Mouse (Mus musculus) liver, postnatal 0 days (tissue): Measurements from ENCODE around the gene Nubpl. TPM values are rescaled to one million over a fixed set of nuclear protein-coding genes. Genes with fewer than 3 reads are reported as not detected.

ENCODE experiments used
- ATAC-seq: fragments of 200-750 bp; cut with Nextera tagmentation; 2 replicates; pipeline ENCODE4 v1.8.0; 2017; ENCODE audit warnings: mild to moderate bottlenecking, moderate library complexity
- DNase-seq: peaks from one replicate; pipeline ENCODE4 v3.0.0-alpha.2; 2016
- H3K27ac ChIP-seq: fragments of 300-500 bp; sonication (generic); 2 replicates; pipeline ENCODE4 v1.5.1; 2014; ENCODE audit warnings: antibody characterized with exemption, moderate library complexity, mild to moderate bottlenecking, low read depth
- H3K27me3 ChIP-seq: fragments of 300-500 bp; sonication (generic); 2 replicates; pipeline ENCODE4 v1.6.1; 2014; ENCODE audit warnings: low read length, control low read depth, mixed read lengths; ENCODE audit not compliant: insufficient read depth
- H3K36me3 ChIP-seq: fragments of 300-500 bp; sonication (generic); replicated peaks from 2 replicates; pipeline ENCODE4 v1.6.1; 2014; ENCODE audit warnings: mild to moderate bottlenecking, control low read depth, low read length, moderate library complexity, mixed read lengths; ENCODE audit not compliant: insufficient read depth
- H3K4me1 ChIP-seq: fragments of 300-500 bp; sonication (generic); 2 replicates; pipeline ENCODE4 v1.6.1; 2014; ENCODE audit warnings: antibody characterized with exemption, mild to moderate bottlenecking, control low read depth; ENCODE audit not compliant: insufficient read depth
- H3K4me2 ChIP-seq: fragments of 300-500 bp; sonication (generic); 2 replicates; pipeline ENCODE4 v1.6.1; 2014; ENCODE audit warnings: low read depth, mild to moderate bottlenecking, low read length, moderate library complexity, mixed read lengths
- H3K4me3 ChIP-seq: fragments of 300-500 bp; sonication (generic); 2 replicates; pipeline ENCODE4 v1.5.1; 2014; ENCODE audit warnings: low read depth, low read length
- H3K9ac ChIP-seq: fragments of 300-500 bp; sonication (generic); replicated peaks from 2 replicates; pipeline ENCODE4 v1.6.1; 2014; ENCODE audit warnings: mild to moderate bottlenecking, moderate library complexity
- H3K9me3 ChIP-seq: fragments of 300-500 bp; sonication (generic); 2 replicates; pipeline ENCODE4 v1.6.1; 2016; ENCODE audit warnings: mild to moderate bottlenecking, control low read depth, low read length, mixed read lengths
- CTCF ChIP-seq: sonication (generic); IDR thresholded peaks from 2 replicates; pipeline ENCODE4 v1.5.1; 2016; ENCODE audit warnings: antibody characterized with exemption, low read depth
- EP300 ChIP-seq: IDR thresholded peaks from 2 replicates; pipeline ENCODE4 v1.6.1; 2016; ENCODE audit warnings: antibody characterized with exemption, low read depth, mild to moderate bottlenecking
- WGBS: fragments of 180-500 bp; shearing (Covaris S2); extraction: QIAGEN DNeasy Blood & Tissue Kit; methylation state at CpG from one replicate; pipeline ENCODE4 v1.1.7; 2014; ENCODE audit not compliant: insufficient replicate concordance; 5-methylcytosine and 5-hydroxymethylcytosine counted together
- polyA plus RNA-seq: library from polyadenylated mRNA; unstranded; fragments of >200 nt; fragmentation: Nextera tagmentation; extraction: Ambion mirVana; gene quantifications from 2 replicates; pipeline ENCODE4 v1.2.1, GENCODE M21; 2015

Gene Nubpl
- polyA plus RNA-seq, 1 experiment from 2014 or later: 6.9 TPM

DNA sequence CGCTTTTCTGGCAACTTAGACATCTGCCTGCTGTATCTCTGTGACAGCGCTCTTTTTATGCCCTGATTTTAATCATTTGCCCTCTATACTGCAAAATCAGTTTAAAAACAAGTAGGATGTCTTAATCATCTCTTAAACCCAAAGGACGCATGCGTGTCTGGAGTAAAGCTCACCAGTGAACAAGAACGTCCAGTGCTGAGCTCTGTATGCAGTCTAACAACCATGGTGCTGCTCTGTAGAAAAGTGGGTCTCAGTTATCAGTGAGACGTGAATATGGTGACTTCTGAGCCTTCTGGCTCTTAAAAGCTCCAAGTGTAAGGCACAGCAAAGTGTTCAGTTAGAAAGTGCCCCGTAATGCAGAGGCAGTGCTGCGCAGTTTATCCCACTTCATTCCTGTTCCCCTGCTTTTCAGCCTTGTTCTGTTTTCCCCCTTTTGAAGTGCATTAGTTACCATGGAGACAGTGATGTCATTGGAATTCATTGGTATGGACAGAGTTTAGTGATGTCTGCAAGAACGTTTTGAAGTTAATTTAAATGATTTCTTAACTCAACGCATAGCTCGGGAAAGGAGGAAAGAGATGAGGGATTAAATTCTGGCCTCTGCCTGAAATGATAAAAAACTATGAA lies 191.5 kb downstream of the Nubpl start:
- 70% methylated on average over 11 of the region's 11 CpGs for WGBS
- H3K9ac ChIP-seq: no peak overlapping the region
- H3K27ac ChIP-seq: no peak overlapping the region
- ATAC-seq: no peak
- no peaks in the 10 kb centered on the region for H3K27me3 ChIP-seq
- no peaks in the 10 kb centered on the region for H3K9me3 ChIP-seq
- TF ChIP-seq CTCF: no peak
- no peak for TF ChIP-seq EP300
- DNase-seq: no peak
- no peak overlapping the region for H3K4me3 ChIP-seq
- no peaks in the 10 kb centered on the region for H3K36me3 ChIP-seq
- H3K4me2 ChIP-seq: no peak overlapping the region
- H3K4me1 ChIP-seq: no peaks in the 10 kb centered on the region

DNA sequence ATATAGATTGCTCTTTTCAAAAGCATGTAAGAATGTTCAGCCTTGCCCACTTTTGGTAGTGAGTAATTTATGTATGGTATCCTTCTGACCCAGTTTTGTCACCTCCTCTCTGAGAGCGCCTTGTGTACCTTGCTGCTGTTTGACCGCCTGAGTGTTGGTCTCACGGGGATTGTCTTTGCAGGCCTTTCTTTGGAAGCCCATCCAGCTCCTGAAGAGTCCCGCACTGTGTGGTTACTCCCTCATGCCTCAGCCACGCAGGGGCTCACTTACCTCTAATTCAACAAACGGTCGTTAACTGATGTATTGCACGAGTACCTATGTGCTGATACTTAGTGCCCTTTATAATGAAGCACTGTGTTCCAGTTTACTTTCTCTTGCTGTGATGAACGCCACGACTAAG lies 192.1 kb downstream of the Nubpl start:
- Histone ChIP-seq H3K9ac (no peak overlapping the region), H3K9me3 (no peaks in the 10 kb centered on the region), H3K4me3 (no peak overlapping the region), H3K36me3 (no peaks in the 10 kb centered on the region), H3K27ac (no peak overlapping the region), H3K27me3 (no peaks in the 10 kb centered on the region), H3K4me2 (no peak overlapping the region), H3K4me1 (no peaks in the 10 kb centered on the region)
- 79% methylated on average over 10 of the region's 10 CpGs for WGBS
- ATAC-seq: no peak
- no peak for DNase-seq
- TF ChIP-seq EP300: no peak
- no peak for TF ChIP-seq CTCF

DNA sequence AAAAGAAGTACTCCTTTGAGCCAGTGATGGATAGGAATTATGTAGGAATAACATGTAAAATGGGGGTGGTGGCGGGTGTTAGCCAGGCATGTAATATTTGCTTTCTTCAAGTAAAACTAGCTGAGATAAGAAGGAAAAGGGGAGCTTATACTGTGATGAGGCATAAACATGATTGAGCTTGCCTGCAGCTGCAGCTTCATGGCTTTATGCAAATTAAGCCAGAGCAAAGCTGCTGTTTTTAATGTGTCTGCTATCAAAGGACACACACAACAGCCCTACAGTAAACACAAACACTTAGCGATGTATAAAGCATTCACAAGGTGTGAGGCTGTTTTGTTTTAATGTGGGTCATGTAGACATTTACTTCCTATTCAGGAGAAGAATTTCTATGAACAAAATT lies 196.4 kb downstream of the Nubpl start:
- H3K27ac ChIP-seq: no peak overlapping the region
- no peaks in the 10 kb centered on the region for H3K9me3 ChIP-seq
- ATAC-seq (no peak), DNase-seq (no peak)
- no peak overlapping the region for H3K9ac ChIP-seq
- no peak overlapping the region for H3K4me2 ChIP-seq
- WGBS: 91% methylated on average over 2 of the region's 2 CpGs
- no peaks in the 10 kb centered on the region for H3K36me3 ChIP-seq
- no peaks in the 10 kb centered on the region for H3K4me1 ChIP-seq
- TF ChIP-seq EP300: no peak
- no peak for TF ChIP-seq CTCF
- H3K27me3 ChIP-seq: no peaks in the 10 kb centered on the region
- no peak overlapping the region for H3K4me3 ChIP-seq

DNA sequence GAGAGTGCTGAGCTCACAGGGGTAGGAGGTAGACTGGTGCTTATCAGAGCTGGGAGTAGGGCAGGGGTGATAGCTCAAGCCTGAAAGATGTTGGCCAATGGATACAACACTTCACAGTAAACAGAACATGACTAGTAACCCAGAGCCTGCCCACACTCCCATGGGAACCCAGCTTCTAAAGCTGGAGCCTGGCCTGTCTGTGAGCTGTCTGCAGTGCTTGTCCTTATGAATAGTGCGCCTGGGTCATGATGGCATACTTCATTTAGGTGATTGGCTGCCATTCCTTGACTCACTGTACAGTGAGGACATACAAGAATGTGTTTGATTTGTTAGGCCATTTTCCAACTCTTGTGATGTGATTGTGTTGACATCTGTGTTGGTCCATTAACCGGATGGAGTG lies 200.5 kb downstream of the Nubpl start:
- no peak overlapping the region for H3K4me2 ChIP-seq
- H3K9ac ChIP-seq: no peak overlapping the region
- H3K27ac ChIP-seq: no peak overlapping the region
- TF ChIP-seq EP300: no peak
- TF ChIP-seq CTCF: no peak
- no peaks in the 10 kb centered on the region for H3K27me3 ChIP-seq
- WGBS: 80% methylated on average over 2 of the region's 2 CpGs
- H3K4me3 ChIP-seq: no peak overlapping the region
- no peaks in the 10 kb centered on the region for H3K36me3 ChIP-seq
- DNase-seq: no peak
- H3K4me1 ChIP-seq: no peaks in the 10 kb centered on the region
- no peak for ATAC-seq
- no peaks in the 10 kb centered on the region for H3K9me3 ChIP-seq

- ATAC-seq: no peak
- Histone ChIP-seq H3K36me3 (no peaks in the 10 kb centered on the region), H3K9ac (no peak overlapping the region), H3K4me2 (no peak overlapping the region), H3K4me3 (no peak overlapping the region), H3K4me1 (no peaks in the 10 kb centered on the region), H3K27me3 (no peaks in the 10 kb centered on the region), H3K27ac (no peak overlapping the region), H3K9me3 (no peaks in the 10 kb centered on the region)
- no peak for DNase-seq
- 40% methylated on average over 1 of the region's 1 CpGs for WGBS
- TF ChIP-seq EP300: no peak
- TF ChIP-seq CTCF: no peak
Observed at GRCm38 (mm10) chr12:52298683-52299082, 201.1 kb downstream of the Nubpl start.

- Histone ChIP-seq H3K9ac (no peak overlapping the region), H3K4me3 (no peak overlapping the region), H3K4me1 (no peaks in the 10 kb centered on the region; the same call in 1 of the 2 replicates), H3K36me3 (no peaks in the 10 kb centered on the region), H3K4me2 (no peak overlapping the region), H3K27ac (no peak overlapping the region), H3K9me3 (no peaks in the 10 kb centered on the region), H3K27me3 (no peaks in the 10 kb centered on the region)
- DNase-seq (no peak), ATAC-seq (no peak)
- TF ChIP-seq CTCF (no peak), EP300 (no peak)
- 76% methylated on average over 2 of the region's 2 CpGs for WGBS
Observed at GRCm38 (mm10) chr12:52302961-52303360, 205.4 kb downstream of the Nubpl start.
